Mouse (Mus musculus): ENCODE measurements around the gene 1700069L16Rik. TPM values are rescaled to one million over a fixed set of nuclear protein-coding genes. Genes with fewer than 3 reads are reported as not detected.

The 1700069L16Rik gene
- total RNA-seq, 2 experiments from 2014 or later = not detected

DNA sequence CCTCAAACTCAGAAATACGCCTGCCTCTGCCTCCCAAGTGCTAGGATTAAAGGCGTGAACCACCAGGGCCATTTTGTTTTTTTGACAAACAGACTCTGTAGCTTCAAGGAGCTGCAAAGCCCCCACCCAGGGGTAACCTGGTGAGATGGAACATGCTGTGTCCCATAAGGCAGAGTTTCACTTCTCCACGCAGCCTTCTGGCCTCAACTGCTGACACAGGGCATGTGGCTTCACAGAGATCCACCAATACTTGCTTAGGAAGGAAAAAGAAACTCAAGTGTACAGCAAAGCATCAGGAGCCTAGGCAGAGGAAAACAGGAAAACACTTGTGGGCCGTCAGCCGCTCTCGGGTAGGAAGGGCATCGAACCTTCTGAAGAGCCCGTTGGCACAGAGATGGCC is 77.4 kb downstream of the 1700069L16Rik start:
- DNase-seq (ENCODE audit: low spot score in 2 of 2) = no peak

DNA sequence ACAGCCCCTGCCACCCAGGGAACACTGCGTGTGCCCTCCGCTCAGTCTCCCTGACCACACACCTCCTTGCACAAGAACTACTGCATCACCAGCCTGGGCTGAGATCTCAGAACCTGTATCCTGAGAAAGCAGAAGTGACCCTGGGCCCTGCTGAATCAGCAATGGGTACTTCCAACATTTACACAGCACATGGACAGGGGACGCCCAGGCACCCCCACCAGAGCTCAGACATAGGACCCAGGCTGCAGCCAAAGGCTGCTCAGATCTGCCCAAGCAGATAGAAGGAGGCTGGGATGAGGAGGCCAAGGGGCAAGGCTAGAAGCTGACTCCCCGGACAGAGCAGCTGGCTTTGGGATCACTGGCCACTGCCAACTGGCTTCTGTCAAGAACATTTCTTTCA is 80.1 kb downstream of the 1700069L16Rik start:
- no peak for DNase-seq (ENCODE audit: low spot score in 2 of 2)

DNA sequence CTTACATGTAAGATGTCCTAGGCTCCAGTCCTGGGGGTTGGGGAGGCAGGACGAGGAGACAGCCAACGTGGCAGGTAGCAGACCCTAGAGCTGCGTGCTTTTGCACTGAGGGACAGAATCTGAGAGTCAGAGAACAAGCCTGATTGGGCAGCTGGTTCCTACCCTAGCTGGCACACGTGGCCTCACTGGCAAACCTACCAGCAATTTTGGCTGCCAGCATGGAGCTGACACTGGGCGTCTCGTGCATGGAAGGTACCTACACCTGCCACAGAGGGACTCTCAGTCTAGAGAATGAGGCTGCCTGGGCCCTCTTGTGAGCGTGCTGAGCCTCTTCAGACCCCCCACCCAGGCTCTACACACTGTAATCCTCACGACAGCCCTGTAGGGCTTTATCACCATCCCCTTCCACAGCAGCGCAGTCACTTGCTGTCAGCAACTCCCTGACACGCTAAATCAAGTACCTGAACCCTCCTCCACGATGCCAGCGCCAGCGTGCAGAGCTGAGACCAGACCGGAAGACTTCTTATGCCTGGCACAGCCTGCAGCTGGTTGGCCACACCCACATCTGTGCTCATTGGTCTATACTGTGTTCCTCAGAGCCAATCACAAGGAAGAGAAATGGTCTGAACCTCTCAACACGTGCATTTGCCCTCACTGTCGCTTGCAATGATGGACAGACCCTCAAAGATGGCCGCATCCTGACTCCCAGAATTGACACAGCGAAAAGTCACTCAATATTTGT is 81.3 kb downstream of the 1700069L16Rik start:
- no peak for DNase-seq (ENCODE audit: low spot score in 2 of 2)

Other genes with a start within 250 kb of the 1700069L16Rik start
- 10 to 100 TPM; 10.2 to 11.6 TPM for gene Wscd2, start 234.4 kb downstream of the 1700069L16Rik start, total RNA-seq (2021)
- 10 to 100 TPM; 14.8 to 15.4 TPM for gene Cmklr1, start 74.3 kb downstream of the 1700069L16Rik start, total RNA-seq (2021)
- gene Ficd, start 11.0 kb upstream of the 1700069L16Rik start, total RNA-seq (2021) = 10 to 100 TPM; 10.7 to 13.6 TPM
- 10 to 100 TPM; 48.2 to 53.9 TPM for gene Sart3, start 47.7 kb upstream of the 1700069L16Rik start, total RNA-seq (2021)
- 100 to 1,000 TPM; 417 to 454 TPM for gene Iscu, start 48.0 kb upstream of the 1700069L16Rik start, total RNA-seq (2021)
- gene Tmem119, start 75.7 kb upstream of the 1700069L16Rik start, total RNA-seq (2021) = 10 to 100 TPM; 24.5 to 25.2 TPM
- gene Selplg, start 107.9 kb upstream of the 1700069L16Rik start, total RNA-seq (2021) = 1 to 10 TPM; 3.2 to 4.3 TPM
- 100 to 1,000 TPM in 1 of 2 experiments, 10 to 100 TPM in 1; 99.1 to 105 TPM for gene Coro1c, start 184.0 kb upstream of the 1700069L16Rik start, total RNA-seq (2021)

Data from adrenal gland, postnatal 4 days (tissue).